Mouse (Mus musculus) thymus, adult 2 months (tissue): ENCODE measurements at regions not wholly inside any gene's neighbourhood (a gene's known extent, or its start where the extent isn't known, plus 50 kb on each side); places are given as distances from the start of the nearest gene placed in this dataset.

Source experiments
- DNase-seq: peaks from one replicate; pipeline ENCODE4 v3.0.0; 2021
- H3K27ac ChIP-seq: fragments of 200-500 bp; 2 replicates; pipeline ENCODE4 v1.5.1; 2012; ENCODE audit warnings: low read length, control low read depth; ENCODE audit not compliant: control insufficient read depth, insufficient read depth
- H3K27me3 ChIP-seq: fragments of 200-500 bp; 2 replicates; pipeline ENCODE4 v1.6.1; 2012; ENCODE audit warnings: mild to moderate bottlenecking, low read length, moderate library complexity, mixed read lengths; ENCODE audit not compliant: control insufficient read depth, insufficient read depth
- H3K36me3 ChIP-seq: fragments of 200-500 bp; 2 replicates; pipeline ENCODE4 v1.6.1; 2012; ENCODE audit warnings: mild to moderate bottlenecking, low read length, moderate library complexity; ENCODE audit not compliant: control insufficient read depth, insufficient read depth
- H3K4me1 ChIP-seq: fragments of 200-500 bp; replicated peaks from 2 replicates; pipeline ENCODE4 v1.6.1; 2012; ENCODE audit warnings: low read length; ENCODE audit not compliant: control insufficient read depth, insufficient read depth
- H3K4me3 ChIP-seq: fragments of 200-500 bp; 2 replicates; pipeline ENCODE4 v1.5.1; 2012; ENCODE audit warnings: mild to moderate bottlenecking, low read length, control low read depth, moderate library complexity; ENCODE audit not compliant: control insufficient read depth, insufficient read depth
- CTCF ChIP-seq: fragments of 200-500 bp; IDR thresholded peaks from 2 replicates; pipeline ENCODE4 v1.5.1; 2012; ENCODE audit warnings: mild to moderate bottlenecking, control low read depth, low read length, moderate library complexity, borderline replicate concordance; ENCODE audit not compliant: control insufficient read depth, poor library complexity, insufficient read depth; ENCODE audit errors: extremely low read depth
- POLR2A ChIP-seq: fragments of 200-500 bp; IDR thresholded peaks from 2 replicates; pipeline ENCODE4 v1.6.1; 2012; ENCODE audit warnings: mild to moderate bottlenecking, low read length, control low read depth, moderate library complexity; ENCODE audit not compliant: control insufficient read depth, poor library complexity, insufficient read depth; ENCODE audit errors: extremely low read depth
- WGBS: fragments of 180-500 bp; shearing (Covaris S2); methylation state at CpG from one replicate; pipeline ENCODE4 v1.1.7; 2018; 5-methylcytosine and 5-hydroxymethylcytosine counted together

GRCm38 (mm10) chr4:142302041-142302723 lies 63.0 kb upstream of the Kazn start:
- no peak for DNase-seq
- Histone ChIP-seq H3K27ac (no peak overlapping the region), H3K4me1 (no peaks in the 10 kb centered on the region), H3K36me3 (no peaks in the 10 kb centered on the region), H3K4me3 (no peak overlapping the region), H3K27me3 (no peaks in the 10 kb centered on the region)
- TF ChIP-seq POLR2A (no peak), CTCF (no peak)
- WGBS, result 59% methylated on average over 8 of the region's 8 CpGs

- no peaks in the 10 kb centered on the region for H3K27me3 ChIP-seq
- H3K4me3 ChIP-seq, result no peak overlapping the region
- 95% methylated on average over 10 of the region's 10 CpGs for WGBS
- DNase-seq, result no peak
- H3K27ac ChIP-seq, result no peak overlapping the region
- no peaks in the 10 kb centered on the region for H3K36me3 ChIP-seq
- TF ChIP-seq POLR2A (no peak), CTCF (no peak)
- H3K4me1 ChIP-seq, result no peaks in the 10 kb centered on the region
These were observed 59.7 kb upstream of the Kazn start for GRCm38 (mm10) chr4:142298770-142299337.

- H3K36me3 ChIP-seq, result no peaks in the 10 kb centered on the region
- H3K4me1 ChIP-seq, result no peaks in the 10 kb centered on the region
- H3K27me3 ChIP-seq, result no peaks in the 10 kb centered on the region
- no peak overlapping the region for H3K4me3 ChIP-seq
- no peak overlapping the region for H3K27ac ChIP-seq
- WGBS, result 92% methylated on average over 7 of the region's 7 CpGs
- no peak for TF ChIP-seq POLR2A
- no peak for TF ChIP-seq CTCF
- DNase-seq, result no peak
These were observed 53.6 kb upstream of the Kazn start for GRCm38 (mm10) chr4:142292760-142293159.

GRCm38 (mm10) chr4:142292334-142292733 lies 53.1 kb upstream of the Kazn start:
- Histone ChIP-seq H3K27me3 (no peaks in the 10 kb centered on the region), H3K27ac (no peak overlapping the region), H3K4me1 (no peaks in the 10 kb centered on the region), H3K4me3 (no peak overlapping the region), H3K36me3 (no peaks in the 10 kb centered on the region)
- 94% methylated on average over 9 of the region's 9 CpGs for WGBS
- no peak for DNase-seq
- TF ChIP-seq POLR2A, result no peak
- no peak for TF ChIP-seq CTCF

- WGBS, result 79% methylated on average over 3 of the region's 3 CpGs
- H3K36me3 ChIP-seq, result no peaks in the 10 kb centered on the region
- H3K27me3 ChIP-seq, result no peaks in the 10 kb centered on the region
- no peak for DNase-seq
- H3K27ac ChIP-seq, result no peak overlapping the region
- no peaks in the 10 kb centered on the region for H3K4me1 ChIP-seq
- TF ChIP-seq CTCF, result no peak
- TF ChIP-seq POLR2A, result no peak
- no peak overlapping the region for H3K4me3 ChIP-seq
These were observed 52.2 kb upstream of the Kazn start for GRCm38 (mm10) chr4:142291366-142291765.
